Mouse (Mus musculus) right cerebral cortex, postnatal 14 days (tissue): Measurements from ENCODE around the gene Vpreb3.
"Not testable (repeated sequence)": the region's sequence is repeated elsewhere in the genome, so short reads cannot be mapped to it uniquely, and the experiment has no call there.

Source experiments
- DNase-seq: peaks from one replicate; pipeline ENCODE4 v3.0.0; 2022

Vpreb3 gene

DNA sequence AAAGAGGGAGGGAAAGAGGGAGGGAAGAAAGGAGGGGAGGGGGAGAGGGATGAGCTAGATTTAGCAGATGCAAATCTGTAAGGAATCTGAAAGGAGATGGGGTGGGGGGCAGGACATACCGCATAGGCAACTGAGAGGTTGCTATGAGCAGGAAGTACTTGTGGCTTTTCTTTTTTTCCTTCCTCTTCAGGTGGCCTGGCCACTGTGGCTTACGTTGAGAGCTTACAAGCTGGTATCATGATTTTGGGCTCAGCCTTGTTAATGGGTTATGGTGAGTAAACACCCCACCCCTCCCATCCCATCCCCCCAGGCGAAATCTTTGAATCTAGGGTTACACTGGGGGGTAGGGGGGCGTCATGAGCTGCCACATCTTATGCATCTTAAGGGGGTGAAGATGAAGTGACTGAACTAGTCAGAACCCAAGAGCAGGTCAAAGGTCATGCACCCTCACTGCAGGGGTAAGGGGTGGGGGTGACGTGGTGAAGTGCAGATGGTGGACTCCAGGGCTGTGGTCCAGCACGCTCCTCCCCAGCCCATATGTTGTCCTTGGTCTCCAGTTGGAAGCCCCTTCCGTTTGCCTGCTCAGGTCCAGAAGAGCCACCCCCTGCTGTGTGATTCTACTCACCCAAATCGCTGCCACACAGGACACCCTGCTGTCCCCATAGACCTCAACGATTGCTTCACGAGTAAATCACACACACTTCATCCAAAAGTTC lies 35.4 kb downstream of the Vpreb3 start:
- DNase-seq = no peak

DNA sequence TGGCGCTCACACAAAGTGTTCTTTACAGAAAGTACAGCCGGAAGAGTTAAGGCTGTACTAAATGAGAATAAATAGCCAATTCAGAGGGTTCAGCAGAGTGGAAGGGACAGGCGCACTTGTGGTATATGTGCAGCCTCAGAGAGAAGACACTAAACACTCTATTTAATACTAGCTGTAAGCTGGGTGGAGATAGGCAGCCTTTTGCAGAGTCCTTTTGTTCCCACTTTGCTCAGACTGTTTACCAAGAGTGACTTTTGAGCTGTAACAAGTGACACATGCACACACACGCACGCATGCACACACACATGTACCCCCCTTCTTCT lies 35.9 kb downstream of the Vpreb3 start:
- no peak for DNase-seq

DNA sequence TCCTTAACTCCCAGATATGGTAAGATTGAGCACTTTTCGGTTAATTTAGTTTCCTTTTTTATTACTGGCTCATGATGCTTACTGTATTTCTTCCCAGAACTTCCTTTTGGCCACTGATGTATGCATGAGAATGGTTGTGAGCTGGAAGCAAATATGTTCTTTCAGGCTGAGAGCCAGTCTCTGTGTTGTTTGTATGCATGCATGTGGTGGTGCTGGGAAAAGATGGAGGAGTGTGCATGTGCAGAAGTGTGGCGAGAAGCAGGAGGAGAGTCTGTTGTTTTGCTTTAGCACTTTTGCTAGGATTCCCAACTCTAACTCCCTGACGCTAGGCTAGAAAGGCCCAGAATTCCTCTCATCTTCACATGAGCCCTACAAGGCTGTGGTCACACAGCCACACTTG lies 36.6 kb downstream of the Vpreb3 start:
- no peak for DNase-seq

DNA sequence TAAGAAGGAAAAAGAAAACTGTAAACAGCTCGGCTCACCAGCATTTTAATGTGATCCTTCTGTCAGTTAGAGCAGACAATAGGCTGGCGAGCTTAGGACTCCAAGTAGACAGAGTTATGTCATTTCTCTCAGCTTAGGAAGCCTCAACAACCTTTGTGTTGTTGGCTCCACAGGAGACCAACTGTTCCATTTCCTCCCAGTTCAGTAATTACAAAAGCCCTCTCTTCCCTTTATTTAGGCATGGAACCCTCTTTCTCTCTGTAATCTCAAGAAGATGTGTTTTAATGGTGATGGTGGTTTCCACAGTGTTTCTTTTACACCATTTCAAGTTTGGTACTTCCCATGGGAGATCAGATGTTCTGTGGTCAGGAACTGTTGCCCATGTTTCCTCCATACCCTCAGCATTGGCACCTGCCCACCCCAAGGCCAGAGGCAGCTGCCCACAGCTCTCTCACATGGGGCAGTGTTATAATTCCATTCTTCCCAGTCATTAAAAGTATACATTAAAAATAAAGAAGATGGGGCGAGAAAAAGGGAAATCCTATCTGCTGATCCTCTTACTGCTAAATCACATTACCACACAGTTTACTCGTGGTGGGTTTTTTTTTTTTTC lies 47.7 kb downstream of the Vpreb3 start:
- DNase-seq = no peak

DNA sequence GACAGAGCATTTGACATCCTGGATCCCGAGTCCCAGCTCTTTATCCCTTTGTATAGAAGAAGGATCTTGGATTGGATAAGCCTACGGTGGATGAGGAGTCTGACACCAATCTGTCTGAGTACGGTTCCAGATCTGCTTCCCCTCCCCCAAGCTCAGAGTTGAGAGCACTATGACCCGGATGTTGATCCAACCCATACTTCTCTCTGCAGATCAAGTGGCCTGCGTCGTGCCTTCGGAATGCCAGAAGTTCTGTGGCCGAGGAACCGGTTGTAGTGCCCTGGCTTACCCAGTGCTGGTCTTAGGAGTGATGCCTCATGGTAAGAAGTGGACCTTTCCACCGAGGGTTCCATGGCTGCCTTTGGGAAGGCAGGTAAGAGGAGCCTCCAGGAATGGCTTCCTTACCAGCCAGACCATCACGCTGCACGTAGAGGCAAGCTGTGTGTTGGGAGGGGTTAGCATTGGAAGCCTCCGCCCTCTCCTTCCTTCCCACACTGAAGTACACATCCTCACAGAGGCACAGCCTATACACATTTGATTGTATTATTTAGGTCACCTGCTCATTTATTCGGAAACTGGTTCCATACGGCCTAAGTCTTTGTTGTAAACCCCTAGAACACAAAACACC lies 50.9 kb downstream of the Vpreb3 start:
- DNase-seq = no peak

DNA sequence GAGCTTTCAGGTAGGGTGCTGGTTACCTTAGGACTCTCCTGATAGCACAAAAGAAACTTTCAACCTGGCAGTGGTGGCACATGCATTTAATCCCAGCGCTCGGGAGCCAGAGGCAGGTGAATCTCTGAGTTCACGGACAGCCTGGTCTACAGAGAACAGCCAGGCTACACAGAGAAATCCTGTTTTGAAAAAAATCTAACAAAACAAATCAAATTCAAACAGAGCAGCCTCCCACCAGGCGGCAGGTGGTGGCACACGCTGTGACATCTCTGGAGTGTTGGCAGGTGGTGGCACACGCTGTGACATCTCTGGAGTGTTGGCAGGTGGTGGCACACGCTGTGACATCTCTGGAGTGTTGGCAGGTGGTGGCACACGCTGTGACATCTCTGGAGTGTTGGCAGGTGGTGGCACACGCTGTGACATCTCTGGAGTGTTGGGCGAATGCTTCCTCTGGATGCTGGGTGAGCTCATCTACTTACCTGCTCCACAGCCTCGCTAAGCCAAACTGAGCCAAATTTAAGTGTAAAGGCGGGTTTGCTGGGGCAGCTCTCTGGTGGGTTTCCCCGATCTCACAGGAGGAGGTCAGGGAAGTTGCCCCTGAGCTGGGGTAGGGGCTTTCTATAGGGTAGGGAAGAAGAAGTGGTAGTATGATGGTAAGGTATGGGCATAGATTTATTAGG lies 51.8 kb downstream of the Vpreb3 start:
- not testable (repeated sequence) for DNase-seq

DNA sequence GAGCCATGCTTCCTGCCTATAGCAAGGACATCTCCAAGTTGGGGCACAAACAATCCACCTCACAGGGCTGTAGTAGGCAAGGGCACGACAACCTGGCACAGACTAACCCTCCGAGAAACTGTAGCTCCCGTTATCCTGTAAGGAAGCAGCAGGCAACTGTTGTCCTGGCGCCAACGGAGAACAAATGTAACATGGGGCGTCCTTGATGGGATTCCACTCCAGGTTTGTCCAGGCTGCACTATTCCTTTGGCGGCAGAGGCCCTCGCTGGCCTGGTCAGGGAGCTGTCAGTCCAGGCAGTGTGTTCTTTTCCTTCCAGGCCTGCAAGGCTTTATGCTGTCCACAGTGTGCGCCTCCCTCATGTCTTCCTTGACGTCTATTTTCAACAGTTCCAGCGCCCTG lies 52.6 kb downstream of the Vpreb3 start:
- no peak for DNase-seq

DNA sequence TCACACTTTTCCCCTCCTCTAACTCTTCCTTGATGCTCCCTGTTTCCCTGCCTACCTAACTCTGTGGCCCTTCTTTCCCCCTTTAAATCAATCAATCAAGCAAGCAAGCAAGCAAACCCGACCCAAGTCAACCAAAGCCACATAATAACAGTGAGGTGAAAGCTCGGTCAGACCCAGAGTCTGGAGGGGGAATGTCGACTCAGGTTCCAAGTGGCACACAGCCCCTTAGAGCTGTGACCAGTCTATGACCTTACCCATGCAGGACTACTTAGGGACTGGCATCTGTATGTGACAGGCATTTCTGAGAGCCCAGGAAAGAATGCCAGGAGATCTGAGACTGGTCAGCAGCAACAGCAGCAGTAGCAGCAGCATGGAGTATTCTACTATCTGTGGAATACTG lies 53.5 kb downstream of the Vpreb3 start:
- no peak for DNase-seq
